In genomic region chr2:90906721-90907120, GRCm38 (mm10) we compare ENCODE assay signal across 28 mouse cellular contexts. TPM values are rescaled to one million over a fixed set of nuclear protein-coding genes. Genes with fewer than 3 reads are reported as not detected.
"Had no signal": no experiment of that assay in that cellular context is flagged by ENCODE, and none has a peak within 500 bp of the region (broad histone marks: within the 10 kb centered on the region; RNA-seq: fewer than 3 reads in every experiment).

No protein-coding gene starts in this region.

- H3K9me3 ChIP-seq: embryonic facial prominence, embryonic 10.5 days; embryonic facial prominence, embryonic 12.5 days; embryonic facial prominence, embryonic 13.5 days; embryonic facial prominence, embryonic 15.5 days; forebrain, embryonic 10.5 days; forebrain, embryonic 12.5 days; forebrain, embryonic 13.5 days; forebrain, embryonic 15.5 days; heart, embryonic 10.5 days had no signal

- H3K27me3 ChIP-seq: embryonic facial prominence, embryonic 12.5 days; embryonic facial prominence, embryonic 13.5 days; embryonic facial prominence, embryonic 15.5 days; forebrain, embryonic 12.5 days; forebrain, embryonic 13.5 days; forebrain, embryonic 15.5 days had no signal

- H3K27ac ChIP-seq: embryonic facial prominence, embryonic 10.5 days; embryonic facial prominence, embryonic 12.5 days; embryonic facial prominence, embryonic 13.5 days; embryonic facial prominence, embryonic 15.5 days; forebrain, embryonic 12.5 days; forebrain, embryonic 13.5 days; forebrain, embryonic 15.5 days; gastrocnemius, adult 2 months; heart, adult 2 months; heart, embryonic 10.5 days had no signal

- DNase-seq: cerebellum, adult 9-10 months; cerebellum, postnatal 10 days; cerebellum, postnatal 14 days; cerebellum, postnatal 25 days; cerebellum, postnatal 36 days; embryo, embryonic 11 days; forebrain, postnatal 0 days; gastrocnemius, adult 2 months; gastrocnemius, postnatal 10 days; gastrocnemius, postnatal 14 days; gastrocnemius, postnatal 25 days; gastrocnemius, postnatal 36 days; heart, adult 11 months; heart, adult 18-20 months; heart, adult 2 months had no signal

- H3K4me3 ChIP-seq: embryonic facial prominence, embryonic 12.5 days; embryonic facial prominence, embryonic 15.5 days; forebrain, embryonic 15.5 days; gastrocnemius, adult 2 months; heart, adult 2 months had no signal

- ATAC-seq: forebrain, embryonic 13.5 days; forebrain, embryonic 14.5 days; forebrain, embryonic 15.5 days; forebrain, embryonic 16.5 days; forebrain, postnatal 0 days had no signal

- H3K4me2 ChIP-seq: embryonic facial prominence, embryonic 12.5 days; embryonic facial prominence, embryonic 15.5 days; forebrain, embryonic 15.5 days had no signal

- H3K9ac ChIP-seq: embryonic facial prominence, embryonic 12.5 days; embryonic facial prominence, embryonic 13.5 days; embryonic facial prominence, embryonic 15.5 days; forebrain, embryonic 12.5 days; forebrain, embryonic 13.5 days; forebrain, embryonic 15.5 days; forebrain, postnatal 0 days had no signal

RNA-seq across cellular contexts. Expression of gene C1qtnf4, which starts 21.1 kb away (rescaled TPM):
- total RNA-seq: common myeloid progenitor, adult 5-6 weeks; granulocyte monocyte progenitor cell, adult 5-6 weeks had no signal
